Mouse (Mus musculus) forebrain, embryonic 10.5 days (tissue): ENCODE data around the gene Ms4a6d. TPM values are rescaled to one million over a fixed set of nuclear protein-coding genes. Genes with fewer than 3 reads are reported as not detected.
"Not testable (repeated sequence)": the region's sequence is repeated elsewhere in the genome, so short reads cannot be mapped to it uniquely, and the experiment has no call there.

Source experiments
- DNase-seq: peaks from one replicate; pipeline ENCODE4 v3.0.0-alpha.2; 2017; ENCODE audit warnings: low spot score; ENCODE audit errors: extremely low spot score
- H3K27ac ChIP-seq: fragments of 300-500 bp; sonication (generic); 2 replicates; pipeline ENCODE4 v1.5.1; 2016; ENCODE audit warnings: mild to moderate bottlenecking
- H3K27me3 ChIP-seq: fragments of 300-500 bp; sonication (generic); 2 replicates; pipeline ENCODE4 v1.6.1; 2016; ENCODE audit warnings: mild to moderate bottlenecking; ENCODE audit not compliant: poor library complexity, severe bottlenecking
- H3K36me3 ChIP-seq: fragments of 300-500 bp; sonication (generic); replicated peaks from 2 replicates; pipeline ENCODE4 v1.6.1; 2016; ENCODE audit warnings: mild to moderate bottlenecking, moderate library complexity
- H3K4me1 ChIP-seq: fragments of 300-500 bp; sonication (generic); 2 replicates; pipeline ENCODE4 v1.6.1; 2016
- H3K4me3 ChIP-seq: fragments of 300-500 bp; sonication (generic); 2 replicates; pipeline ENCODE4 v1.5.1; 2016; ENCODE audit warnings: mild to moderate bottlenecking, moderate library complexity
- H3K9me3 ChIP-seq: fragments of 300-500 bp; sonication (generic); 2 replicates; pipeline ENCODE4 v1.6.1; 2016; ENCODE audit warnings: mild to moderate bottlenecking, moderate library complexity
- WGBS: fragments of 180-500 bp; shearing (Covaris S2); methylation state at CpG from one replicate; pipeline ENCODE4 v1.1.7; 2016; 5-methylcytosine and 5-hydroxymethylcytosine counted together
- polyA plus RNA-seq: library from polyadenylated mRNA; unstranded; fragments of >200 nt; fragmentation: Nextera tagmentation; extraction: Ambion mirVana; gene quantifications from 2 replicates; pipeline ENCODE4 v1.2.1, GENCODE M21; 2016

Gene Ms4a6d
- polyA plus RNA-seq, 1 experiment from 2014 or later = 0.71 TPM

DNA sequence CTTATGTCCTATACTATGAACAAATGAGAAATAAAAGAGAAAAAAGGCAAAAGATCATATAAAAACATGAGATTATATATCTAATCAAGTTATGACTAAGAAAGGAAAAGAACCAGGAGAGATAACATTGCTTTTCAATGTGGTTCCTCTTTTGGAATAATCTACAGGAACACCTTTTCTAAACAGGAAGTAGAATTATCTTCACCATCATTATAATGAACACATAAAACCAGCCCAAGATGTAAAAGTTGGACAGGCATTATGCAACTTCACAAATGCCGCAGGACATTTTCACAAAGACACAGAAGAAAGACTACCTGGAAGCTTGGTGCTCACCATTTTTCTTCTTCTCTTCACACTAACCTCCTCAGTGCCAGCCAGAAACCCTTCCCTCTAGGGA is 8.4 kb upstream of the Ms4a6d start:
- H3K4me1 ChIP-seq = no peaks in the 10 kb centered on the region
- WGBS = 92% methylated on average over 1 of the region's 1 CpGs
- no peaks in the 10 kb centered on the region for H3K9me3 ChIP-seq
- H3K4me3 ChIP-seq = no peak overlapping the region
- no peak overlapping the region for H3K27ac ChIP-seq
- no peaks in the 10 kb centered on the region for H3K36me3 ChIP-seq
- no peak for DNase-seq
- H3K27me3 ChIP-seq = no peaks in the 10 kb centered on the region

DNA sequence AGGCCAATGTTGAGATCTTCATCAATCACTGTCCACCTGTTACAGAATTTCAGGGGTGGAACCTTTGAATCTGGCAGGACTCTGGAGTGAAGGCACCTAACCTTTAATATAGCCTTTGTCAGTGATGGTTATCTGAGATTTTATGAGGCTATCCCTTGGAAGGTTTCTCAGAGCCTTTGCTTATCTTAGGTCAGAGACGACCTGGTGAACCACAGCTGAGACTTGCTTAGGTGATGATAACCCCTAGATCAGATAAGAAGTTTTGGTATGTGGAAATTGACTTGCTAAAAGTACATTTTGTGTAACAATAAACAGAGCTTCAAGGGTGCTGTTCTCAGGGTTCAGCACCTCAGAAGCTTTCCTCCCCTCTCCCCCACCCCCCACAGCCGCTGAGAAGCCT is 7.6 kb upstream of the Ms4a6d start:
- Histone ChIP-seq H3K27ac (no peak overlapping the region), H3K9me3 (no peaks in the 10 kb centered on the region), H3K27me3 (no peaks in the 10 kb centered on the region), H3K36me3 (no peaks in the 10 kb centered on the region), H3K4me3 (no peak overlapping the region), H3K4me1 (no peaks in the 10 kb centered on the region)
- DNase-seq = no peak
- WGBS = 73% methylated on average over 2 of the region's 2 CpGs

DNA sequence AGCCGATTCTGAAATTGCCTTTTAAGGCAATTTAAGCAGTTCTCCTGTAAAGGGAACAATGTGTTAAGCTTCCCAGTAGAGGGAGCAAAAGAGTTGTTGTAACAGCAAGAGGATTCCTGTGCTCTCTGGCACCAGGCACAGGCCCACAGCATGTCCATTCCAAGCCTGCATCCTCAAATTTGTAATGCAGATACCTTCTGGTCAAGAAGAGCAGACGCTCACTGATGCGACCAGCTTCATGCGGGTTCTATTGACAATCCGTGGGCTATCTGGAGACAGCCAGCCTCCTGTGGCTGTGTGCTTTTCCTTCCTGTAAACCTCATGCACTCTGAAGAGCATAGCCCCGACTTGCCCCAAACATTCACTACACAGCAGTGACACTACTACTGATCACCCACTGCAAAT is 6.9 kb upstream of the Ms4a6d start:
- Histone ChIP-seq H3K4me3 (no peak overlapping the region), H3K4me1 (no peaks in the 10 kb centered on the region), H3K27me3 (no peaks in the 10 kb centered on the region), H3K9me3 (no peaks in the 10 kb centered on the region), H3K27ac (no peak overlapping the region), H3K36me3 (no peaks in the 10 kb centered on the region)
- 30% methylated on average over 6 of the region's 6 CpGs for WGBS
- DNase-seq = no peak

DNA sequence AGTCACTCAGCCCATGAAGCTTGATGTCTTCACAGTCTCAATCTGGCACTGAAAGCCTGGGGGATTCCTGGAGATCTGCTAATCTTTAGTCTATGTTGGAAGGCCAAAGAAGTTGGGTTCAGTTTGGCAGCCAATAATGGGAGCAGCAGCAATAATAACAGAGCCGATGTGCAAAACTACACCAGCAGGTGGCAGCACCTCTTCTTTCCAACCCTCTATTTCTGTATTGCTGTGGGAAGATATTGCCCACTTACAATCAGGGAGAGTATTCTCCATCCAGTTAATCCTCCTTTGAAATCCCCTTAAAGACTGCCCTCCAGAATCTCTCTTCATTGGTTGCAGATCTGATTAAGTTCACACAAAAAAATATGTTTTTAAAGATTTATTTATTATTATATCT is 3.5 kb upstream of the Ms4a6d start:
- H3K27me3 ChIP-seq = no peaks in the 10 kb centered on the region
- peak; percentile 46 for DNase-seq
- H3K4me1 ChIP-seq = no peaks in the 10 kb centered on the region
- H3K36me3 ChIP-seq = no peaks in the 10 kb centered on the region
- no peak overlapping the region for H3K4me3 ChIP-seq
- no peaks in the 10 kb centered on the region for H3K9me3 ChIP-seq
- H3K27ac ChIP-seq = no peak overlapping the region
- 30% methylated on average over 1 of the region's 1 CpGs for whole genome bisulfite sequencing

GRCm38 (mm10) chr19:11602026-11602425 is 2.6 kb downstream of the Ms4a6d start:
- Histone ChIP-seq H3K36me3 (no peaks in the 10 kb centered on the region), H3K4me3 (no peak overlapping the region), H3K9me3 (no peaks in the 10 kb centered on the region), H3K27ac (no peak overlapping the region), H3K4me1 (no peaks in the 10 kb centered on the region), H3K27me3 (no peaks in the 10 kb centered on the region)
- no peak for DNase-seq
- WGBS = 82% methylated on average over 2 of the region's 2 CpGs

DNA sequence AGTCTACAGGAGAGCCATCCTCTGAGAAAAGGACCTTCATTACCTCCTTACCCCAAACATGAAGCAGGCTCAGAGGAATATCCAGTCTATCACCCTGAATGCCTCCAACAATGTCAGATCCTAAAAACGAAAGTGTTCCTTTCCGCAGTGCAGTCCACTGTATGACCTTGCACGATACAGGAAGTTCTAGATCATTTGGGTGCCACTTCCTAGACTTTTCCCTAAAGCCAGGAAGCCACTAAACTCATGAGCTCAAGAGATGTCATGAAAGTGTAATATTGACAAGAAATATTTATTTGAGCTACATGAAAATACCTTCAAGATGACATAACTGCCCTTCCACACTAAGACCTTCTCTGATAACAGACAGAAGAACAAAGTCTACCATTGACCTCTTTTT is 3.3 kb downstream of the Ms4a6d start:
- Histone ChIP-seq H3K9me3 (no peaks in the 10 kb centered on the region), H3K36me3 (no peaks in the 10 kb centered on the region), H3K4me3 (no peak overlapping the region), H3K27ac (no peak overlapping the region), H3K27me3 (no peaks in the 10 kb centered on the region), H3K4me1 (no peaks in the 10 kb centered on the region)
- DNase-seq = no peak
- WGBS = 89% methylated on average over 3 of the region's 3 CpGs

DNA sequence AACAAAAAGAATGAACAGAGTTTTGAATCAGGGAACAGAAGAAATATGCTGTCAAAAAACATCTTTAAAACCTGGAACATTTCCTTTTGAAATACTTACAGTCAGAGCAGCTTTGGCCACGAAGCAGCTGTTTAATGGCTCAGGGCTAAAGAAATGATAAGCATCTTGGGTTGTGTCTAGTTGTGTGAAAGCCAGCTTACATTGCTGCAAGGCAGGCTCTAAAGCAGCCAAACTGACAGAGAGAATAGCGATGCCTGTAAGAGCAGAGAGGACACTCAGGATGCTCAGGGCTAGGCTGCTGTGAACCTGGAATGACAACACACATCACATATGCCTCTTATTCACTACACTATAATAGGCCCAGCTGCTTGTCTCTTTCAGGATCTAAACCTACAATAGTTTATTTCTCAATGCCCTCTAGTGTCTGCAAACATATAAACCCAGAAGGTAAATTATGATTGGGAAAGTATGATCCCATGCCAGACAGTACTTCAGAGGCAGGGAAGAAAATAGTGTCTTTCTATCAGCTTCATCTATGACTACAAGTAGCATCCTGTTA is 14.7 kb downstream of the Ms4a6d start:
- 78% methylated on average over 2 of the region's 2 CpGs for WGBS
- no peaks in the 10 kb centered on the region for H3K4me1 ChIP-seq
- H3K27ac ChIP-seq = no peak overlapping the region
- no peak for DNase-seq
- H3K27me3 ChIP-seq = no peaks in the 10 kb centered on the region
- H3K36me3 ChIP-seq = no peaks in the 10 kb centered on the region
- H3K4me3 ChIP-seq = no peak overlapping the region
- no peaks in the 10 kb centered on the region for H3K9me3 ChIP-seq

GRCm38 (mm10) chr19:11589205-11589604 is 15.4 kb downstream of the Ms4a6d start:
- 81% methylated on average over 4 of the region's 4 CpGs for WGBS
- no peak overlapping the region for H3K4me3 ChIP-seq
- H3K36me3 ChIP-seq = no peaks in the 10 kb centered on the region
- no peaks in the 10 kb centered on the region for H3K9me3 ChIP-seq
- H3K27me3 ChIP-seq = no peaks in the 10 kb centered on the region
- no peaks in the 10 kb centered on the region for H3K4me1 ChIP-seq
- no peak for DNase-seq
- no peak overlapping the region for H3K27ac ChIP-seq

DNA sequence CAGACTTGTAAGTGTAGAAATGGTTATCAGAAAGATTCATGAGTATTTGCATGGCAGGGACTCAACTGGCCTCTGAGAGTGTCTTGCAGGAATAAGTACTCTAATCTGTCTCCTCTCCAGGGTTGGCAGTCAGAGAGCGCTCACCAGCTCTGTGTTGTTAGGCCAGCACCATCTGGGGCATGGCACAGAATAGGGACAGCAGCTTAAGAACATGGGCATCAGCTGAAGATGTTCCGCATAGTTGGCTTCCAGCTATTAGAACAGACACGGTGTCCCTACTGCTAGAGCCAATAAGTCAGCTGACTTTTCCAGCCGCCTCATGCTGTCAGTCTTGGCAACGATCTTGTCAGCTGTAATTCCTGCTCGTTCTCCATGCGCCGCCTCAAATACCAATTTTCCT is 29.7 kb downstream of the Ms4a6d start:
- no peaks in the 10 kb centered on the region for H3K9me3 ChIP-seq
- 93% methylated on average over 8 of the region's 8 CpGs for WGBS
- no peaks in the 10 kb centered on the region for H3K27me3 ChIP-seq
- no peak overlapping the region for H3K27ac ChIP-seq
- H3K36me3 ChIP-seq = no peaks in the 10 kb centered on the region
- H3K4me1 ChIP-seq = no peaks in the 10 kb centered on the region
- H3K4me3 ChIP-seq = no peak overlapping the region
- no peak for DNase-seq

DNA sequence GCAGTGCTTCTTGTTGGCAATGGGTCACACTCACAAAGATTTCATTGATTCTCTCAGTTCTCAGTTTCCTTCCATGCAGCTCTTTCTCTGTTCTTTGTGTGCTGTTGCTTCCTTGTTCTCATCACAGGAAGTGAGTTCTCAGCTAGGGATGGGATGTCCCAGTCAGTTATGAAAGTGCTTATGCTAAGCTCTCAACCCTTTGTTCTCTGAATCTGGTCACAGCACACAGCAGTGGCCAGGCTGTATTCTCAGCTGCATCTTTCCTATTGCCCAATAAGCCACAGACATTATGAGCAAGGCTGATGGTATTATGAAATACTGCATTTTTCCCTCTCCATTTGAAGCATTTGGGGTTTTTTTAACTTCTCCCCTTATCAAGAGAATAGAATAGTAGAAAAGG is 45.1 kb downstream of the Ms4a6d start:
- H3K4me3 ChIP-seq, H3K9me3 ChIP-seq, H3K27ac ChIP-seq, H3K4me1 ChIP-seq, DNase-seq, H3K36me3 ChIP-seq, H3K27me3 ChIP-seq: not testable (repeated sequence)

- Histone ChIP-seq H3K9me3 (no peaks in the 10 kb centered on the region), H3K4me1 (no peaks in the 10 kb centered on the region), H3K4me3 (no peak overlapping the region), H3K27ac (no peak overlapping the region), H3K36me3 (no peaks in the 10 kb centered on the region), H3K27me3 (no peaks in the 10 kb centered on the region)
- 90% methylated on average over 5 of the region's 5 CpGs for WGBS
- DNase-seq = no peak
Measured at GRCm38 (mm10) chr19:11554726-11555125, 49.9 kb downstream of the Ms4a6d start.

- Histone ChIP-seq H3K36me3 (no peaks in the 10 kb centered on the region), H3K27ac (no peak overlapping the region), H3K4me3 (no peak overlapping the region), H3K9me3 (no peaks in the 10 kb centered on the region), H3K27me3 (no peaks in the 10 kb centered on the region), H3K4me1 (no peaks in the 10 kb centered on the region)
- DNase-seq = no peak
Measured at GRCm38 (mm10) chr19:11547911-11548310, 56.7 kb downstream of the Ms4a6d start.

GRCm38 (mm10) chr19:11544383-11544782 is 60.3 kb downstream of the Ms4a6d start:
- H3K4me1 ChIP-seq, H3K27ac ChIP-seq, H3K36me3 ChIP-seq, H3K9me3 ChIP-seq, DNase-seq, H3K4me3 ChIP-seq, H3K27me3 ChIP-seq: not testable (repeated sequence)
- WGBS = 91% methylated on average over 2 of the region's 2 CpGs

DNA sequence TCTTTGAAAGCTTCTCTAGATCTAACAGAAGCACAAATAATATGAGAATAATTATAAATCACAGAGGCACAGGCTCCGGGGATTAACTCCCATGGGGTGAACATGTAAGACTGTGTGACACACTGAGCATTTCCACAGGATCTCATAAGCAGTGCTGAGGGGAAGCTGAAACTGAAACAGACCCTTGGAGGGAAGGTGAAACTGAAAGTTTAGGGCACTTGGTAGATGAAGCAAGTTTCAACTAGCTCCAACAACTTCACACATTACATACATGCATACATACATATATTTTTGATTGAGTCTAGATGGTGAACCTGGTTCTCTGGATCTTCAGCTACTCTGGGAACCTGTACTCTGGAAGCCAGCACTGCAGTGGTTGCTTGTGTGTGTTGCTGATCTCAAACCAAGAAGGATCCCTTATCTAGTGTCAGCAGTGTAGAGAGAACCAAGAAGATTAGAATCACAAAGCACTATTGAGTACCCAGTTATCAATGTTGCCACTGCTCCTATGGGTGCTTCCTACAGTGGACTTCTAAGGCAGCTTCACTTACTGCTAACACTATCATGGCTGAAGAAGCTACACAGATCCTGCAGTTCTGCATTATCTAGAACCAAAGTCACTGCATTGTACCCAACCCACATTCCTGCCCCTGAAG is 64.4 kb downstream of the Ms4a6d start:
- WGBS = 89% methylated on average over 1 of the region's 1 CpGs
- H3K27me3 ChIP-seq, H3K9me3 ChIP-seq, H3K27ac ChIP-seq, DNase-seq, H3K4me1 ChIP-seq, H3K4me3 ChIP-seq, H3K36me3 ChIP-seq: not testable (repeated sequence)
